Mouse (Mus musculus): Measurements from ENCODE around the gene Gm17304.

DNA sequence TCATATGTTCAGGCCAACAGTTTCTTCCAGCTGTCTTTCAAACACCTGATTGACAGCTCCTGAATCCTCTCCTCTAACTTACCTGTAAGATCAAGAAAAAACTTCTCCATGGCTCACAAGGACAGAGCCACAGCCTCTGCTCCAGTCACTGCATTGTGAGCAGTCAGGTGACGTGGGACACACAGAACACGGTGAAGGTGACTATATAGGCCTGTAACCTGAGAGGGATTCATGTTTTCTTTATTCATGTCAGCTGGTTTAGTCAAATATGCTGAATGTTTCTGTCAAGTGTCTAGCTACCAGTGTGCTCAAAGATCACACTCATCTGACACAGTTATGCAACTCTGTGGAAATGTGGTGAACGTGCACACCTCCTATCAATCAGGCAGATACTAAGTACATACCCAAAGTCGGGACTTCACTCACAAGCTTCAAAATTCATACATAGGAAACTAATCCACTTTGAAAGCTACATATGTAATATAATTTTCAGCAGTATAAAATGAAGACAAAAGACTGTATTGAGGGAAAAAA lies 43.4 kb downstream of the Gm17304 start:
- TF ChIP-seq GATA1 (IDR thresholded peaks at IDR 0.05; ENCODE audit: borderline replicate concordance, low read length): no peak
- no peak for TF ChIP-seq FLI1 (IDR thresholded peaks at IDR 0.05; ENCODE audit: low read length)

All from megakaryocyte, embryonic 14.5 days (primary cell).